Mouse (Mus musculus) common myeloid progenitor, adult 5-6 weeks (primary cell): ENCODE measurements around the gene Ptpra. TPM values are rescaled to one million over a fixed set of nuclear protein-coding genes. Genes with fewer than 3 reads are reported as not detected.

Experiments
- ATAC-seq: replicated peaks from 2 replicates; pipeline ENCODE4 v1.8.0; 2016; ENCODE audit warnings: low read depth, mild to moderate bottlenecking, moderate TSS enrichment, inconsistent platforms; ENCODE audit not compliant: poor library complexity, severe bottlenecking
- total RNA-seq: library from RNA; stranded (forward); fragments of 200-1000, 187-1606 nt; gene quantifications from 2 replicates; pipeline ENCODE4 v1.2.3, GENCODE M21; 2017

Gene Ptpra
- 88.0 and 117 TPM in 2 replicates for total RNA-seq

DNA sequence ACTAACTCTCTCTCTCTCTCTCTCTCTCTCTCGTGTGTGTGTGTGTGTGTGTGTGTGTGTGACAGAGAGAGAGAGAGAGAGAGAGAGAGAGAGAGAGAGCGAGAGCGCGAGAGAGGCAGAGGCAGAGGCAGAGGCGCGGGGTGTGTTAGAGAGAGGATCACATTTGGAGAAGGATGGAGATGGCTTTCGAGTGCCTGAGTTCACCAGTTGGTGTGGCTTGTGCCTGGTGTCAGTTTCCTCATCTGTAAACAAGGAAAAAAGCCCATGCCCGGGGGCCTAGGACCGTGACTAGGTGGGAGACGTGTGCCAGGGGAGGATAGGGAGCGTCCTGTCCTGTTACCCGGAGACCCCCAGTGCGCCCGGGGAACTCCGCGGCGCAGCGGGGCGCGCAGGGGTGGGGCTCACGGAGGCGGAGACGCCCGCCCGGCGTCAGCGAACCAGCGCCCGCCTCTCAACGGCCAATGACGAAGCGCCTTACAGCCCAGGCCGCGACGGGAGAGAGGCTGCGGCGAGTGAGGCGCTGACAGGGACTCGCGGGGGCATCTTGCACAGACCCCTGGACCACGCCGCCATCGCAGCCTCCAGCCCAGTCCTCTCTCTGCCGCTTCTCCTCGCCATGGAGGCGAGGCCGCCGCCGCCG lies at the start of gene Ptpra:
Gene Ptpra (plus strand): TSS at position 485 of the 640 bp plus-strand sequence.
- peak; percentile 88 for ATAC-seq

DNA sequence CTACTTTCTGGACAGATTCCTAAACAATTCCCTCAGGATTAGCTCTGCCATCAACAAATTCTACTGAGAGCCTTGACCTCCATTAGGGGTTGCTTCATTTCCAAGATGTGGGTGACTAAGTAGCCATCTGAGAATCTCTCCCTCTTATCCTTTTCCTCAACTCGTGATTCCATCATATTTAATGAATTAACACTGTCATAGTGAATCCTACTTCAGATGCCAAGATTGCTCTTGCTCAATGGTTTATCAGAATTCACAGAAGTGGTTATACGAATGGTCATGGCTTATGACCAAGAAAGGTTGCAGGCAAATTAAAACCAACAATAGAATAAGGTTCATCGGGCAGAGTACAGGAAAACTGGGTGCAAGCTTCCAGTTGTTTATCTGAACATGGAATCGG lies 48.2 kb upstream of the Ptpra start:
- ATAC-seq = no peak

DNA sequence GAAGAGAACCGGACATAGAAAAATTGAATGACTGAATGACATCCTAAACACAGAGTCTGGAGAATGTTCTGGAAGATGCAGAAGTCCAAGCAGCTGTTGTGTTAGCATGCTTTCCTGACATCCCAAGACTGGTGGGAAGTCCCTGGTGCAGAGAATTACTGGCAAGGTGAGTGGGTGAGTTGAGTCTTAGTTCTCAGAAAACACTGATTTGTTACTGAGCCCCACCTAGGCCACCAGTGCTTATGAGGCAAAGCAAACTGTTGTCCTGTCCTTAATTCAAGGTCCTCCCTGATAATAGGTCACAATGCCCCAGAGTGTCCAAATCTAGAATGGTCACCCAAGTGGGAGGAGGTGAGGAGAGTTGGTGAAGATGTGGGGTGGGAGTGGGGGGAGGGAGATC lies 45.1 kb upstream of the Ptpra start, which contains the start of the genes Gm28372 and 1700020A23Rik:
Gene Gm28372 (plus strand): TSS at position 301 of the 400 bp plus-strand sequence.
Gene 1700020A23Rik (plus strand): TSS at position 321 of the 400 bp plus-strand sequence.
- no peak for ATAC-seq

DNA sequence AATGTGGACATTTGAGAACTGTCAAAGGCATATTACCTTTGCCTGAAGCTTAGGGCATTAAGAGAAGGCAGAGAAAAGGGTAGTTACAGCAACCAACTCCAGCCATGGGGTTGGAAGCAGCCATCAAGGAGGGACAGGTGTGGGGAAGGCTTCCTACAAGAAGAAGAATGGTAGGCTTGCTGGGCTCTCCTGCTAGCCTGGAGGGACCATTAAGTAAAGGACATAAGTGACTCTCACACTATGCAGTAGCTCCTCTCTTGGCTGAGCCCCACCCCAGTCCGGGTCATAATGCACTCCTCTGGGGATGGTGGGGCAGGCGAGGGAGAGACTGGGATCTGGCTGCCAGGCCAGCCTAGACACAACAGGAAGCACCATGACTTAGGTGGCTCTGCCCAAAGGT lies 43.9 kb upstream of the Ptpra start, which contains the start of gene Tmem239:
Gene Tmem239 (plus strand): TSS at position 301 of the 400 bp plus-strand sequence.
- no peak for ATAC-seq

DNA sequence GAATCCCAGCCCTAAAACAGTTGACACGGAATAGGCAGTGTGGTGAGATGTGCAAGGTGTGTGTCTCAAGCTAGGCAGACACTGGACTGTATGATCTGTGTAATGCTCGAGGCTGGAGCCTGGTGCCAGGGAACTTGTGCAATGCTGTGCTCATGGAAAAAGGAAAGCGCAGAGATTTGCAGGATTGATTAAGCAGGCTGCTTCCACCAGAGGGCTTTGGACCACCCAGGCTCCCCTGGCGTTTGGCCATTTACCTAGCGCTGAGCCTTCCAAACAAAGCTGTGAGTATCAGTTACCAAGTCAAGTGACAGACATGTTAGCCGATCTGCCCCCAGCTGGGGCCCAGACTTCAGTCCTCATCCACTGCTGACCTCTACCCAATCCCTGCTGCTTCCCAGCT lies 41.9 kb upstream of the Ptpra start:
- no peak for ATAC-seq

DNA sequence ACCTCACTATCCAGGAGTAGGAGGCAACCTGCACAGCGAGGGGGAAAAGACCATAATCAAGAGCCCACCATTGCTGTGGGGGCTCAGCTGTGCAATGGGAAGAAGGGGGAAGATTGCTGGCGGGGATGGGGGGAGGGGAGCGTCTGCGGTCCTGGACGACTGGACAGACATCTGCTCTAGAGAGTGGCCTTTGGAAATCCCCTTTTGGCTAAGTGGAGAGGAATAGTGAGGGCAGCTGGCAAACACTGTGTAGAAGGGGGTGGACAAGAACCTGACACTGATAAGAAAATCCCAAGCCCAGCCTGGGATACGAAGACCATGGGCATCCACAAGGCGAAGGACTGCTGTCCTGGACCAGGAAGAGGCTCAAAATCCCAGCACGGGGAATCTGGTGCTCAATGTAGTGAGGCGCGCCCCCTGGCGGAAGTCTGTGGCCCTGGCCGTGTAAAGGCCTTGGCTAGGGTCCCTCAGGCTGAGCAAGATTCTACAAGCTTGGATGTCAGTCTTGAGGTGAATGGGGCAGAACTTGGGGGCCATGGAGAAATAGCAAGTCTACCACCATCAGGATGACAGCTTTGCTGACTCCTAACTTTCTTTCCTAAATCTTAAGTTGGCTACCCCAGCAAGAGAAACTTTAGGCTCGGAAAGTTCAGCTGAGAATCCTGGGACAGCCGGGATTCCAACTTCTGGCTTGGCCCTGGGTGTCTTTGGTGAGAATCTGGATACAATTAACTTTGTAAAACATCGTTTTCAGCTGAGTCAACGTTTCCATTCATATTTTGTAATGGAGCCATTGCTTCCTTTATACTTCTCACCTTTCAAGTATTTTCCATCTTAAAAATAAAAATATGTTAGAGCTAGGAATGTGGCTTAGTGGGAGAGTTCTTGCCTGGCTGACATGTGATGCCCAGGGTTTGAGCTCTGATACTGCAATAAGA lies 38.3 kb upstream of the Ptpra start:
- peak; percentile 89 for ATAC-seq

DNA sequence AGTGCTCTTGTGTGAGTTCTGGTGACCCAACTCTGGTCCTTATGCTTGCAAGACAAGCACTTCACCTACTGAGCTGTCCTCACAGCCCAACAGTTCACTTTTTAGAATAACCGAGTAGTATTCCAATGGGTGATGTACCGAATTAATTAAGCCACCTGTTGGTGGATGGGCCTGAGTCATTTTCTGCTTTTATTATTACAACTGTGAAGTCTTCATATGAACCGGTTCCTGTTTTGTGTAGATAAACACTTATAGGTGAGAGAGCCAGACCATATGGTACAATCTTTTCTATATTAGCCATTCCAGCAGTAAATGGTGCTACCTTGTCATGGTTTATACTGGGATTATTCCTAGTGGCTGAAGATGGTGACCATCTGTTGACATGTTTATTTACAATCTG lies 37.3 kb upstream of the Ptpra start:
- no peak for ATAC-seq

DNA sequence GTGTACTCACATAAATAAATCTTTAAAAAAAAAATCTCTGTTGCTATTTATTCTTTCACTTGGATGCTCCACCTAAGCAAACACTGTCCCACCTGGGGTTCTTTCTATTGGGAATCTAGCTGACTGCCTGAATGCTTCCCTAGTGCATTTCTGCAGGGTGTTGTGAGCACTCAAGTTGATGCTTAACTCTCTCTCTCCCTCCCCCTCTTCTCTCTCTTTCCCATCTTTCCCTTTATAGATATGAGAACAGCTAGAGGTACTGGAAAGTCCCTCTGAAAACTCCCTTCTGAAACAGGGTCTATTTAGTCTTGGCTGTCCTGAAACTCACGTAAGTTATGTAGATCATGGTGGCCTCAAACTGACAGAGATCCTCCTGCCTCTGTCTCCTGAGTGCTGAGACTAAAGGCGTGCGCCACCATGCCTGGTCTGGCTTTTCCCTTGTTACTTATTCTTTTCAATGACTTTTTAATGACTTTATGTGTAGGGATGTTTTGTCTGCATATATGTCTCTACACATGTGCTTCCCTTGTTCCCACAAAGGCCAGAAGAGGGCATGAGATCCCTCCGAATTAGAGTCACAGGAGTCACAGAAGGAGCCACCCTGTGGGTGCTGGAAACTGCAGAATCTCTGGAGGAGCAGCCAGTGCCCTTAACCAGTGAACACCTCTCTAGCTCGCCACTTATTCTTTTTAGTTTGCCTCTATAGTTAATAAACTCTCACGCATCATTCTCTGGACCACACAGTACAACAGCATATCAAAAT lies 35.8 kb upstream of the Ptpra start:
- ATAC-seq = peak; percentile 59

DNA sequence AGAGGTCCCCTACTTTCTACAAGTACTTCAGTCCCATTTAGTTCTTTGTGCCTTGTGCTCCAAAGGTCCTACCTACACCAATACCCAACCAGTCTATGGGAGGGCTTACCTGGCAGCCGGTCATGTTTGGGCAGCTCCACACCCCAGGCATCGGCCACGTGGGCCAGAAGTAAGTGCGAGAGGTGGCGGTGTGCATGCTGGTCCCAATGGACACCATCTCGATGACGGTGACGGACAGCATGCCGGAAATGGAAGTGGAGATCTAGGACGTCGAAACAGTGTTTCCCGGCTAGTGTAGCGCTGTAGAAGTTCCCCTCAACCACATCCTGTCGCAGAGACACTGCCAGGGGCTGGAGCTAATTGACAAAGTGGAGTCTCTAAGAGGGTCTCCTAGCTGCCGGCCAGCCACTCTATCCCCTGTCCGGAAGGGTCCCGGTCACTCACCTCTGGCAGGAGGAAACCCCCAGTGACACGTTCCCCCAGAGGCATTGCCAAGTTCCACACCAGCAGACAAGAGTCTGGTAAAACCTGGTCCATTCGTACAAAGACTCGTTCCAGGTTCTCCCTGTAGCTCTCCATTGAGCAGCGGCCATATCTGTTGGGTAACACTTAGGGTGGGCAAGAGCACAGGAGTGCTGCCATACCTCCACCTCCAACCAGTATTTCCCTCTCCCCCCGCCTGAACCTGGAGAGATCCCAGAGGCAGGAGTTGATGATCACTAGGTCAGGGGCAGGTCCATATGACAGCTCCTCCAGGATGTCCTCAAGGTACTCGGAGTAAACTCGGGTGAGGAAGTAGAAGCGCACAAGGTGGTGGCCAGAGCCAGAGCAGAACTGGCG lies 28.1 kb upstream of the Ptpra start:
- no peak for ATAC-seq

DNA sequence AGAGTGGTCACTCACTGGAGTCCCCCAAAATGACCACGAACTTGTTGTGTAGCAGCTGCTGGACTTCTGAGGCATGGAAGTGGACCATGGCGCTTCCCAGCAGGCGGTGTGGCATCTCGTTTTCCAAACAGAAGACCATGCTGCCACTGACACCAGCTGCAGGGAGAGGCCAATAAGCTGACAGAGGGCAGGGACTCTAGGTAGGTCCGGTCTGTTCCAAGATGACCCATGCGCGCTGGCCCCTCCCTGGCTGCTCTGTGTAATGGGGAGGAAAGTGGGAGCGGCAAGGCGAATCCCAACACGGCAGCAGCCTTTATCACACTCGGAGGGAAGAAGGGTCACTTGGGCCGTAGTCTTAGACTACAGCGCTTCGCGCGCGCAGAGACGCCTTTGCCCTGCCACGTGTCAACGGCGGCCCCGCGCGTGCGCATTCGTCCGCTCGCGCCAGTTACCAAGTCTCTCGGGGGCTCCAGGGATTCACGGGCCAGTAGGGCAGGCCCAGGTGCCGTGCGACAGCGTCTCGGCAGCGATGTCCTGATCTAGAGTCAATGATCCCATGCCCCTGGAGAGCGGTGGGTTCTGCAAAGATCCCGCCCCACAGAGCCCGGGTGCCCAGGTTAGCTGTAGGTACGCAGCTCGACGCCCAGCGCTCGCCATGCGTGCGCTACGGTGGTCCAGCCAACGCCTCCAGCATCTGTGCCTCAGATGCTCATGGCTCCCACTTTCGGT lies 26.5 kb upstream of the Ptpra start:
- peak; percentile 50 for ATAC-seq

DNA sequence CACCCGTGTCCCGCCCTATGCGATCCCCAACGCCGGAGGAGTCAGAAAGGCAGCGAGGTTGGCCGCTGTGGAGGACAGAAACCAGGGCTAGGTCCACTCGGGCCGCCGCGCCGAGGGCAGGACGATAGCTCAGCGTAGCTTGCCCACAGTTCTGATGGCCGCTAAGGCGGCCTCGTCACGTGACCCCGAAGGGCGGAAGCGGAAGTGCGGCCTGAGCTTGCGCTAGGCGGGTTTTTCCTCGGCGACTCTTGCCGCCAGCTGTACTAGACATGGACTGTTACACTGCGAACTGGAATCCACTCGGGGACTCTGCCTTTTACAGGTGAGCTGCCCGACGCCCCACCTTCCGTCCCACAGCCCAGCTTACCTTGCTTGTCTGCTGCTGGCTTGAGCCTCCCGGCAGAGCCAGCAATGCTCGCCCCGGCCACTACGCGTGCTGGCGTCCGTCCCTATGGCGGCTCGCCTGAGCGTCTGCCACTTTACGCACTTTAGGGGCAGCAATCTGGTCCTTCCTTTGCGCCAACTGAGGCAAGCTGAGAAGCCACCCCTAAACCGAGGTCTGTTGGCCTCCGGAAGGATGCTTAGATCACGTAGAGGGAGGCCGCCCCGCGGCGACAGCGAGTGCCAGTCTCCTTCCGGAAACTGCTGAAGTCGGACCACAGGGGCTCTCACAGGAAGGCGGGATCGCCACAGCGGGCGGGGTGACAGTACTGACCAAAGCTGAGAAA lies 25.8 kb upstream of the Ptpra start, which contains the start of the genes Vps16 and Pced1a:
Gene Vps16 (plus strand): TSS at position 214 of the 728 bp plus-strand sequence.
Gene Pced1a (minus strand): TSS at position 576 of the 728 bp plus-strand sequence.
- peak; percentile 78 for ATAC-seq

DNA sequence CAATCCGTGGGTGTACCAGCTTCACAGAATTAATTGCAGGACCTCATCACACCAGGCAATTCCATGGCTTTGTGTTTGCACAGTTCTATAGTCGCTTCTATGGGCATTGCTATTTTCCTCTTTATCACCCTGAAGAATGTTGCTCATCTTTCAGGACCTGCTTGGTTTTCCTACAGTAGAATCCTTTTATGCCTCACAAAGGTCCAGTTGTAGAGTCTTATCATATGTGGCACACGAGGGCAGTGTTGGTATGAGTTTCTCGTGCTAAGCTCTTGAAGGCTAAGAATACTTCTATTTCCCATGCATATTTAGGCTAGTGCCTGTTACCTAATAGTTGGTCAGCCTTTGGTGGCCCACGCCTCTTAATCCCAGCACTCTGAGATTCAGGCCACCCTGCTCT lies 25.0 kb upstream of the Ptpra start:
- ATAC-seq = no peak

DNA sequence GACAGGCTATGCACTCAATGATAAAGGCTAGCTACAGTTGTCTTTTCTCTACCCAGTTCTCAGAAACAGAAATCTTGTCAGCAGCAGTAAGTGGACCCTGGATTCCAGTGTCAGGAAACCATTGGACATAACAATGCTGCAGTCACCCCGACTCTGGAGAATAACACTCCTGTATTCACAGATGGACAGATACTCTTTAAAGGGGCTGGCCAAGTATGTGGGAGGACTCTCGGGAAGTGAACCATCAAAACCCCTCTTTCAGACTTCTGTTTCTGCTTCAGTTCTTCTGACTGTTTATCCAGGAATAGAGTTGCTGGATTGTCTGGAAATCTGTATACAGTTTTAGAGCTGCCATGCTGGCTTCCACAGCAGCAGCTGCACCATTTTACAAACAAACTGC lies 20.2 kb upstream of the Ptpra start:
- ATAC-seq = no peak

DNA sequence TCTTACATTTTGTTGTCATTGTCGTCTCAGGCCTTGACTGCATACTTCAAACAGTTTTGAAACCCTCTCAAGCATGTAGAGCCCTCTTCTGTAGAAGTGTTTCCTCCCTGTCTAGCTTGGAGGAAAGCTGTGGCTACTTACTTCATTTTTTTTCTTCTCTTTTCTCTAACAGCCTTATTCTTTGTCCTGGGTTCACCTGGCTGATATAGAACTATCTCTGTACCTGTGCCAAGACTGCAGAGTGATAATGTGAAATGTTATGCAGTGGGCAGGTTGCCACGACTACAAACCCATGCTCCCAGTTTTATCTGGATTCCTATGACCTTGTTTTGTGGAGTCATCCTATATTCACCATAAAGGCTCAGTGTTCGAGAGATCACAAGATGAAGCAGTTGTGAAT lies 19.6 kb upstream of the Ptpra start:
- ATAC-seq = no peak

DNA sequence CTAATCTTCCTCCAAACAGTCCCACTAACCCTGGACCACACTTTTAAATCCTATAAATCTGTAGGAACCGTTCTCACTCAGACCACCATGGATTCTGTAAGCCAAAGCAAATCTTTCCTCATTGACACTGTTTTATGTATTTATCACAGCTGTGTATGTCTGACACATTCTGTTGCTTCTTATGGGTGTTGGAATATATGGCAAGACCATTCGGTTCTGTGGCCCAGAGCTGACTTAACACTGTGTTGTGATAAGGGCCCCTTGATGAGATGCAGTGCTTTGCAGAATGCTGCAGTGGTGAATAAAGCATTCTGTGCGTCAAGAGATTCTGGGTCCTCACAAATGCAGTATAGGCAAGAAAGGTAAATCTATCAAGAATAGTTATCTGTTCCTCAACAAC lies 17.9 kb upstream of the Ptpra start:
- no peak for ATAC-seq

DNA sequence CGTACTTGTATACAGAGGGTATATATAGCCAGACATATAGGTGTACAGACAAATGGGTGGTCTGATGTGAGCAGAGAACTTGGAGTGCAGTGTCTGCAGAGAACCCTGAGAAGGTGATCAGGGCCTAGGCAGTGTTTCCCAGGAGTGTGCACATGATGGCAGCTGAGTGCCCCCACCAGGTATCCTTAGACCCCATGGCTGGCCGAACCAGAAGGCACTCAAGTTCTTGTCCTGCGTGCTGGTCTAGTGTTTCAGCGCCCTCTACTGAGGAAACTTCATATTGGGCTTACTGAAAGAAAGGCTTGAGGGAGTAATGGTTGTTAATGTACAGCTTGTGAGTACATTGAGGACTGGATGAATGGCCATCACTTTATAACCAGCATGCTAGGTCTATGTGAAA lies 16.9 kb upstream of the Ptpra start:
- peak; percentile 72; the same call in 1 of the 2 replicates for ATAC-seq

DNA sequence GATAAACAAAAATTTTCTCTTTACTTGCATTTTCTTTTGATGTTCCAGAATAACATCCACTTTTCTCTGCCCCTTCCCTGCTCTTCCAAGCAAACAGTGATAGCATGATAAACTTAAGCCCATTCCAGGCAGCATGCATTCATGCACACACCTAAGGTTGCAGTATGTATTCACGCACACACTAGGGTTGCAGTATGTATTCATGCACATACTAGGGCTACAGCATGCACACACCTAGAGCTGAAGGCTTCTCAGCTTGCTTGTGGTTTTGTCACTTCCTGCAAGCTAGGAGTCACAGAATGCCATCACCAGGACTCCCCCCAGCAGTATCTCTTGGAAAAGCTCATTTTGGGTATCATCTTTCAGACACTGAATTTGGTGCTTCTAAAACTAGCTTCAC lies 13.3 kb upstream of the Ptpra start:
- no peak for ATAC-seq

DNA sequence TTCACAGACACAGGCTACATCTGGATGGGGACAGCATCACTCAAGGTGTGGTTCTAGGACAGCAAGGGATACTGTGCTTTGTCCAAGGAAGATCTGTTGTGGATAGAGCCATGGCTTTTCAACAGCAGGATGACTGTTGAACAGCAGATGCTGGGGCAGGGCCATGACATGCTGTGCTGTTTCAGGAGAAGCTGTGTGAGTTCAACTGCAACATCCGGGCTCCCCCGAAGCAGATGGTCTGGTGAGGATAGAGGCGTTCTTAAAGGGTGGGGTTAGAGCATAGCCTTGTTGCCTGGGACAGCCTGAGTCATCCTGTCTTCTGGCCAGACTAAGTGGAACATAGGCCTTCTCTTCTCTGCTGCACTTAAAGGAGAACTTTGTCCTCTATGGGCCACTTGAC lies 11.2 kb upstream of the Ptpra start:
- ATAC-seq = no peak
